Mouse (Mus musculus): ENCODE data around the gene Rab10. TPM values are rescaled to one million over a fixed set of nuclear protein-coding genes. Genes with fewer than 3 reads are reported as not detected.
"Not testable (repeated sequence)": the region's sequence is repeated elsewhere in the genome, so short reads cannot be mapped to it uniquely, and the experiment has no call there.

The Rab10 gene
- total and polyA plus RNA-seq, 3 experiments = 36.8 to 130 (median 116) TPM

- no peak for DNase-seq
- no peaks in the 10 kb centered on the region for H3K27me3 ChIP-seq (ENCODE audit: control insufficient read depth, insufficient read depth, low read length)
- H3K4me3 ChIP-seq = no peak overlapping the region
- 39% methylated on average over 3 of the region's 3 CpGs for WGBS
- no peak overlapping the region for H3K9ac ChIP-seq (ENCODE audit: low read depth, low read length)
- peaks cover under 1% of the 10 kb centered on the region for H3K36me3 ChIP-seq (ENCODE audit: control insufficient read depth, insufficient read depth, low read length)
- H3K79me2 ChIP-seq (replicated peaks; ENCODE audit: control insufficient read depth, insufficient read depth, low read length) = no peaks in the 10 kb centered on the region
- TF ChIP-seq EP300 (IDR thresholded peaks at IDR 0.05; ENCODE audit: insufficient read depth, low read depth, low read length) (no peak), CTCF (IDR thresholded peaks at IDR 0.05) (no peak), POLR2A (IDR thresholded peaks at IDR 0.05; ENCODE audit: insufficient read depth, low read depth, low read length) (no peak)
- no peaks in the 10 kb centered on the region for H3K4me1 ChIP-seq (ENCODE audit: control insufficient read depth, insufficient read depth, low read length)
- H3K27ac ChIP-seq = no peak overlapping the region
- intact Hi-C loops (cut with DNase I) = loop anchor here (5.0 kb wide), 1 partner anchor 114 kb away; the partner anchor contains the start of gene Asxl2
Measured at GRCm38 (mm10) chr12:3312886-3313285, 3.1 kb upstream of the Rab10 start.

GRCm38 (mm10) chr12:3310321-3310692, 538 bp upstream of the Rab10 start:
- intact Hi-C loops (cut with DNase I) = loop anchor here (1.0 to 5.0 kb wide), 2 partner anchors 75 to 117 kb away; partner anchors contain the start of gene Asxl2
- H3K27ac ChIP-seq = peak overlapping the region; percentile 97
- no peak for TF ChIP-seq POLR2A (IDR thresholded peaks at IDR 0.05; ENCODE audit: insufficient read depth, low read depth, low read length)
- TF ChIP-seq EP300 (IDR thresholded peaks at IDR 0.05; ENCODE audit: insufficient read depth, low read depth, low read length) = 0 out of 2 replicates have a peak, but pooled peaks have one; percentile 7
- WGBS = 3% methylated on average over 15 of the region's 15 CpGs
- no peak for DNase-seq
- H3K36me3 ChIP-seq (ENCODE audit: control insufficient read depth, insufficient read depth, low read length) = peaks cover 13% of the 10 kb centered on the region
- H3K27me3 ChIP-seq (ENCODE audit: control insufficient read depth, insufficient read depth, low read length) = no peaks in the 10 kb centered on the region
- peaks cover 4% of the 10 kb centered on the region for H3K79me2 ChIP-seq (replicated peaks; ENCODE audit: control insufficient read depth, insufficient read depth, low read length)
- H3K4me3 ChIP-seq = peak overlapping the region; percentile 69
- peak overlapping the region; percentile 55 for H3K9ac ChIP-seq (ENCODE audit: low read depth, low read length)
- H3K4me1 ChIP-seq (ENCODE audit: control insufficient read depth, insufficient read depth, low read length) = peaks cover 2% of the 10 kb centered on the region

- peaks cover 16% of the 10 kb centered on the region for H3K36me3 ChIP-seq (ENCODE audit: control insufficient read depth, insufficient read depth, low read length)
- intact Hi-C loops (cut with DNase I) = loop anchor here (5.0 kb wide), 1 partner anchor 56 kb away; no protein-coding TSS in a partner anchor
- peak overlapping the region; percentile 83 for H3K9ac ChIP-seq (ENCODE audit: low read depth, low read length)
- TF ChIP-seq EP300 (IDR thresholded peaks at IDR 0.05; ENCODE audit: insufficient read depth, low read depth, low read length) = no peak
- no peak for TF ChIP-seq CTCF (IDR thresholded peaks at IDR 0.05)
- TF ChIP-seq POLR2A (IDR thresholded peaks at IDR 0.05; ENCODE audit: insufficient read depth, low read depth, low read length) = no peak
- DNase-seq = no peak
- H3K27ac ChIP-seq = peak overlapping the region; percentile 97
- H3K79me2 ChIP-seq (replicated peaks; ENCODE audit: control insufficient read depth, insufficient read depth, low read length) = peaks cover 4% of the 10 kb centered on the region
- WGBS = under 1% methylated on average over 19 of the region's 19 CpGs
- H3K4me3 ChIP-seq = peak overlapping the region; percentile 69
- H3K4me1 ChIP-seq (ENCODE audit: control insufficient read depth, insufficient read depth, low read length) = peaks cover 3% of the 10 kb centered on the region
- H3K27me3 ChIP-seq (ENCODE audit: control insufficient read depth, insufficient read depth, low read length) = no peaks in the 10 kb centered on the region
Measured at GRCm38 (mm10) chr12:3308541-3309241, 1.1 kb downstream of the Rab10 start.

- intact Hi-C loops (cut with DNase I) = loop anchor here (5.0 kb wide), 1 partner anchor 55 kb away; no protein-coding TSS in a partner anchor
- Histone ChIP-seq H3K36me3 (ENCODE audit: control insufficient read depth, insufficient read depth, low read length) (peaks cover 16% of the 10 kb centered on the region), H3K9ac (ENCODE audit: low read depth, low read length) (peak overlapping the region; percentile 36), H3K4me1 (ENCODE audit: control insufficient read depth, insufficient read depth, low read length) (peaks cover 4% of the 10 kb centered on the region), H3K27ac (no peak overlapping the region), H3K27me3 (ENCODE audit: control insufficient read depth, insufficient read depth, low read length) (no peaks in the 10 kb centered on the region), H3K4me3 (peak overlapping the region; percentile 69), H3K79me2 (replicated peaks; ENCODE audit: control insufficient read depth, insufficient read depth, low read length) (peaks cover 6% of the 10 kb centered on the region)
- DNase-seq = no peak
- whole genome bisulfite sequencing = 4% methylated on average over 6 of the region's 6 CpGs
- TF ChIP-seq EP300 (IDR thresholded peaks at IDR 0.05; ENCODE audit: insufficient read depth, low read depth, low read length) (no peak), POLR2A (IDR thresholded peaks at IDR 0.05; ENCODE audit: insufficient read depth, low read depth, low read length) (no peak), CTCF (IDR thresholded peaks at IDR 0.05) (no peak)
Measured at GRCm38 (mm10) chr12:3307587-3307986, 2.2 kb downstream of the Rab10 start.

GRCm38 (mm10) chr12:3305238-3305637, 4.5 kb downstream of the Rab10 start:
- peaks cover 8% of the 10 kb centered on the region for H3K79me2 ChIP-seq (replicated peaks; ENCODE audit: control insufficient read depth, insufficient read depth, low read length)
- intact Hi-C loops (cut with DNase I) = loop anchor here (5.0 kb wide), 1 partner anchor 53 kb away; no protein-coding TSS in a partner anchor
- no peak overlapping the region for H3K9ac ChIP-seq (ENCODE audit: low read depth, low read length)
- peaks cover 4% of the 10 kb centered on the region for H3K4me1 ChIP-seq (ENCODE audit: control insufficient read depth, insufficient read depth, low read length)
- no peaks in the 10 kb centered on the region for H3K27me3 ChIP-seq (ENCODE audit: control insufficient read depth, insufficient read depth, low read length)
- TF ChIP-seq CTCF (IDR thresholded peaks at IDR 0.05) (peak; percentile 44), EP300 (IDR thresholded peaks at IDR 0.05; ENCODE audit: insufficient read depth, low read depth, low read length) (no peak)
- no peak overlapping the region for H3K27ac ChIP-seq
- WGBS = 58% methylated on average over 2 of the region's 2 CpGs
- DNase-seq = no peak
- H3K36me3 ChIP-seq (ENCODE audit: control insufficient read depth, insufficient read depth, low read length) = peaks cover 16% of the 10 kb centered on the region
- no peak overlapping the region for H3K4me3 ChIP-seq

GRCm38 (mm10) chr12:3297622-3298021, 12.1 kb downstream of the Rab10 start:
- DNase-seq; H3K4me3 ChIP-seq; H3K27ac ChIP-seq; H3K4me1 ChIP-seq (ENCODE audit: control insufficient read depth, insufficient read depth, low read length); intact Hi-C loops (cut with DNase I); H3K27me3 ChIP-seq (ENCODE audit: control insufficient read depth, insufficient read depth, low read length); H3K9ac ChIP-seq (ENCODE audit: low read depth, low read length): not testable (repeated sequence)
- Histone ChIP-seq H3K36me3 (ENCODE audit: control insufficient read depth, insufficient read depth, low read length) (peaks cover 12% of the 10 kb centered on the region), H3K79me2 (replicated peaks; ENCODE audit: control insufficient read depth, insufficient read depth, low read length) (peaks cover 17% of the 10 kb centered on the region)
- WGBS = 80% methylated on average over 6 of the region's 6 CpGs

Data from heart, adult 2 months (tissue).